Mouse (Mus musculus) embryonic fibroblast, embryonic 13.5 days (primary cell): Measurements from ENCODE around the gene Prkch.

Experiments
- CTCF ChIP-seq: IDR thresholded peaks from 2 replicates; pipeline ENCODE4 v1.5.1; 2011; ENCODE audit warnings: mild to moderate bottlenecking, control low read depth, low read length, moderate library complexity, borderline replicate concordance; ENCODE audit not compliant: insufficient read depth
- POLR2A ChIP-seq: IDR thresholded peaks from 2 replicates; pipeline ENCODE4 v1.6.1; 2011; ENCODE audit warnings: low read depth, mild to moderate bottlenecking, control low read depth, low read length, moderate library complexity

DNA sequence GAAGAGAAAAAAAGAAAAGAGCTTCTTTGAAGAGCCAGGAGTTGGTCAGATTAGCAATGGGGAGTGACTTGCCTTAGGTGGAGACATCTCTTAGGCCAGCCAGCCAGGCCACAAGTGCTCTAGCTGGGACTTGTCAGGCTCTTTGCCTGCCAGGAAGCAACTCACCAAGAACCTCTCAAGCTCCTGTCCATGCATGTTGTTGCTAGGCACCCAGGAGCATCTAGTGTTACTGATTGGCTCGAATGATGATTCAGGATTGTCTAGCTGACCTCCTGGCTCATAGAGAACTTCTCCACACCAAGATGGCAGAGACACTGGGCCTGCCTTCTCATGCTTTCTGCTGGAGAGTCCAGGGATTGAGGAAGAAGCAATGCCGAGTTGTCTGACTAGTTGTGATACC is 230.3 kb downstream of the Prkch start:
- TF ChIP-seq POLR2A (no peak), CTCF (no peak)
